Mouse (Mus musculus) kidney, adult 8-10 months (tissue): ENCODE data around the gene Atxn1.

ENCODE experiments used
- DNase-seq, 2 experiments: peaks; one replicate each; pipeline ENCODE4 v3.0.0; 2022

Gene Atxn1

DNA sequence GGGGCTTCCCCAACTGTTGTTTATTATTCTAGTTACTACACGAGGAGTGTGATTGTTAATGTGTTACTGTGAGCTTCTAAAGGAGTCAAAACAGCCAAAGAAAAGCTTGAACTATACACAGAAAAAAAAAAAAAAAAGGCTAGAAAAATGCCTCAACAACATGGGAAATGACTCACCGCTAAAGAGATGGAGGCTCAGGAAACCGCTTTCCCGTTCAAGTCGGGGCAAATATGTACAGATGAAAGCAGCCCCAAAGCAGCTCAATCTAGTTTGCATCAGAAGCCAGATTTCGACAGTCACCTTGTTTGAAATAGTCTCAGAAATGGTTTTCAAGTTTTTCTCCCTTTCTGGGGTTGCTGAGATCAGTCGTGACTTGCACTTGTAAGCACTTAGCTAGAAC is 40.3 kb downstream of the Atxn1 start:
- no peak for DNase-seq

- no peak for DNase-seq
Observed at GRCm38 (mm10) chr13:45923086-45923485, 41.7 kb downstream of the Atxn1 start.

- DNase-seq = no peak
Observed at GRCm38 (mm10) chr13:45922467-45922866, 42.3 kb downstream of the Atxn1 start.

GRCm38 (mm10) chr13:45918956-45919711 is 45.7 kb downstream of the Atxn1 start:
- DNase-seq = no peak

DNA sequence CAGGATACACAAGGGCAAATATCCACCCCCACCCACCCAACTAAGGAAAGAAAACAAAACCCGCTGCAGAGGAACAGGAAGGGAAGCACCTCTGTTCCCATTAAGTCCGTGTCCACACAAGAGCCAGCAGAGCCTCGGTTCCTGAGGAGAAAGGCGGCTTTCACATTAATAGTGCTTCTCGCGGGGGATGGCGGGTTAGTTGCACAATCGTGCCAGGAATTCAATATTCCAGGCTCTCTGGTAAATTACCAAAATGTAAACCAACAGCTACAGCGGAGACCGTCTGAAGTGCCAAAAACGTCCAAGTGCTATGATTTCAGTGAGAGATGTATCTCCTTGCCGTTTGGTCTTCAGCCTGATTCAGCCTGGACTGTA is 46.8 kb downstream of the Atxn1 start:
- no peak for DNase-seq

DNA sequence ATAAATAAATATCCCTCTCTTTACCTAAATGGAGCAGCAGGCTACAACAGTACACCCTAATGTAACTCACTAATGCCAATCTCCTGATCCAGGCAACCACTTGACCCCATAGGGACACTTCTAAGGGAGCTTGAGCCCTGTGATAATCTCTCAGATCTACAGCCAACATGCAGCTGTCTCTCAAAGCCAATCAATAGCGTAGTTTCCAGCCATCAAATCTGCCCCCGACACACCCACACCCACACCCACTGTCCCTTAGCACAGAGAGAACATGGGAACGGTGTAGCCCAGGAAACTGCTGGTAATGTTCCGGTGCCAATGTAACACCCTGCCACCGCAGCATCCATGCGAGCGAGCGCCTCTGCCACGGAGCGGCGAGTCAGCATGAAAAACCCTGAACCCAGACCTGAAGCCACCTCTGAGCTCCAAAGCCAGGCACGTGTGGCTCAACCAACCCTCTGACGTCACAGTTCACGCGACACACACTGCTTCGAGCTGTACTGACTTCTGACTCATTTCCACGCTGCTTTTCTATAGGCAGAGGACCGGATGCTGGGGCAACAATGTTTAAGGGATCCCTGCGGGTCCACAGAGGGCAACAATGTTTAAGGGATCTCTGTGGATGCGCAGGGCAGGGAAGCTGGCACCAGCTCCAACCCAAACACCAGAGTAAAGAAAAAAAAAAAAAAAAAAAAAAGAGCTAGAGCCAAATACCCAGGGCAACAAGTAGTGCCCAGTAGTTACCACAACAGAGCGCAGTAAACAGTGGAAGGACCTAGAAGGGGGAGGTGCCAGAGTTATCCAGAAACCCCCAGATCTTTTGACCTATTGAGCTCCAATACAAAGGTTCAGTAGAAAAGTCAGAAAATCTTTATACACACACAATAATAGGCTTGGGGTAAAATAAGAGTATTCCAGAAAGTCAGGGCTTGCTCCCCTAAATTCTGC is 47.5 kb downstream of the Atxn1 start:
- no peak for DNase-seq

- no peak for DNase-seq
Observed at GRCm38 (mm10) chr13:45915921-45916320, 48.9 kb downstream of the Atxn1 start.

- peak in 1 of 2 experiments; percentile 45 for DNase-seq
Observed at GRCm38 (mm10) chr13:45915026-45915425, 49.8 kb downstream of the Atxn1 start.

- no peak for DNase-seq
Observed at GRCm38 (mm10) chr13:45914117-45914516, 50.7 kb downstream of the Atxn1 start.

DNA sequence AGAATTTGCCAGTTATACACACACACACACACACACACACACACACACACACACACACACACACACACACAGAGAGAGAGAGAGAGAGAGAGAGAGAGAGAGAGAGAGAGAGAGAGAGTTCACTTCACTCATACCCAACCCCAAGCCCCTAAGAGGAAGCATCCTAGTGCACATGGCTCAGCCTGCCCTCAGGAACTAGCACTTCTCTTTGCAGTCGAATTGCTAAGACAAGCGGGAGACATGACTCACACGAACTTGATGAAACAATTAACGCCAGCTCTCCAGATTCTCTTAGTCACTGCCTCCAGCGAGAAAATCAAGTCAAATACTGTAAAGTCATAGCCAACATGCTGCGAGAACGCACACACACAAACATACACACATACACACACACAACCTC is 53.0 kb downstream of the Atxn1 start:
- no peak for DNase-seq

DNA sequence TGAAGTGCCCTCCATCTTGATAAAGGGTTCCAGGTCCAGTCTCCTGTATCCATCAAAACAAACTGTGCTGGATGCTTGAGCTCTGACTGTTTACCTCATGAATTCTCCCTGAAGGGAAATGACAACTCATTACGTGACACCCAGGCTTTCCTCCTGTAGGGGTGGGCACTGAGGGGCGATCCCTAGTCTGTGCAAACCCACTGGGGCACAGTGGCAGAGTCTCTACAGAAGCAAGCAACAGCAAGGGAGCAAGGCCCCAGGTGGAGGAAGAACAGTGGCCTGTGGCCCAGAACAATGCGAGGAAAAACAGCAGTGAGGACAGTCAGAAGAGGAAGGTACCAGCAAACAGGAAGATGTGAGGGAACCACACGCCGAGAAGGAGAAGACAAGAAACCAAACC is 53.7 kb downstream of the Atxn1 start:
- DNase-seq = no peak

GRCm38 (mm10) chr13:45910348-45910747 is 54.5 kb downstream of the Atxn1 start:
- DNase-seq = no peak

DNA sequence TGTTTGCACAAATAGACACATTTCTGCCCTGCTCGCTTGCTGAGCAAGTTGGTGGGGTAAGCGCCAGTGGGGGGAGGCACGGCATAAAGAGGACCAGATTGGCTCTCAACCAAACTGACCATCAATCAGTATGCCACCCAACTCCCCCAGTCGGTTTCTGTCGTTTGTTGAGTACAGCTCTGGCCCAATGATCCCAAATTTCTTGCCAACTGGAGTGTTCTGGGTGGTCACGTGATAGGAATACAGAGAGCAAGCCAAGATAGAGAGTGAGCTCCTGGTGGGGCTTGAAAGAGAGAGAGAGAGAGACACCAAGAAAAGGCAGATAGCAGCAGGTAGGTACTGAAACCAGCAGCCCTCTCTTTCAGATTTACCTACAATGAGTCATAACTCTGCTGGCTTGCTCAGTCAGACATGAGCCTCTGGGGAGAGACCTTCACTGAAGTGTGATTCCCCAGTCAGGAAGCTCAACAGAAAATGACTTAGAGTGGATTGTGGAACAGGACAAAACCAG is 57.6 kb downstream of the Atxn1 start:
- DNase-seq = no peak

DNA sequence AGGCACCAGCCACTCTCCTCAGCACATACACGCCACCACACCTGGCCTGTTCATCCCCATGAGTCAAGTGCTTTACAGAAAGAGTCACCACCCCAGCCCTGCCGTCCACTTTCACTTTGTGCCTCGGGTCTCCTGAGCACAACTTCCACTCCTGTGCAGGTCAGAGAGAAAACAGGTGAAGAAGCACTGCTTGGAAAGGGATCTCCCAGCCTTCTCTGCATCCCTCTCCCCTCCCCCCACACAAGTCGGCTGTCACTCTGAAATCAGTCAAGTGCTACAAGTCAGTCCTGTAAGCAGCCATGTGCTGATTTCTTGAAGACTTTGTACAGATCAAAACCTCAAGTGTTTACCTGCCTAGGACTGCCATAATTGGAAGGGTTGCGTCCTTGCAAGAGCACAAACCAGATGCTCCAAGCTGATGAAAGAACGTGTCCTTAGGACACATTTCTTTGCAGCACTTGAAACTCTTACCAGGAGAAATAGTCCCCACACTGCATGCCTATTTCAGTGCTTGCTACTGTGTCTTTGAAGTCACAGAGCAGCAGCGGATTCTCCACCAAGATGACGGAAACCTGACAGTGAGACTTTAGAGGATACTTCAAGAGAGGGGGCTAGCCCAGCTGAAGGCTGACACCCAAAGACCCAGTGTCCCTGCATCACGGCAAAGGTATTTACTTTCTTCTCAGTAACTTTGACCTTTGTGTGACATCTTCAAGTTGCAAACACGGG is 58.2 kb downstream of the Atxn1 start:
- no peak for DNase-seq

DNA sequence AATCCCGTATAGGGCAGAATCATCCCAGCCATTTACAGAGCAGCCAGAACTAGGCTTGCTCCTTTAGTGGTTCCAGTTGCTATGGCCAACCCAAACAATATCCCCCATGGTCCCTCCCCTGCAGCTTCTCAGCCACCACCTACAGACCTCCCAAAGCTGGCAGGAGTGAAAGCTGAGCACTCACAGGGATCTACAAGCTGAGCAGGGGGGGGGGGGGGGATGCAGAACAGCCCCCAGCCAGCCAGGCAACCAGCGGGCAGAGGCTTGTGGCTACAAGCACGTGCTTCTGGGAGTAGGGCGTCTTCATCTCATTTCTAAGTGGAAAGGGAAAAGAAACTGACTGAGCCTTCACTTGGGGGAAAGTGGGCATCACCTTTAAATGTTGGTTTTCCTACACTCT is 59.9 kb downstream of the Atxn1 start:
- no peak for DNase-seq

DNA sequence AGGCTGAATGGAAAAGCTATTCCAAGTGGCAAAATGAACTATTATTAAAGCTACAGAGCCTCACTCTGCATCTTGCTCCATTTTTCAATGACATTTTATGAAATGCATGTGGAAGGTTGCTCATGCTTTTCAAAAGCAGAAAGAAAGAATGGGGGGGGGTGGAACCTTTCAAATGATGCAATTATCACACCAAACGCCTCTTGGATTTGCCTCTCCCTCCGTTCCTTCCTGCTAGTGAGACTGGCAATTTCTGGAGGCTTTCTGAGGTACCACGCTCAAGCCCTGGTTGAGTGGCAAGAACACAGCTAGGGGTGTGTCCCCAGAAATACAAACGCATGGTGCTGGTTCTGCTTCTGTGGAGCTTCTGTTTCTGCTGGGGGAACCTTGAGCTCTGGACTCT is 60.4 kb downstream of the Atxn1 start:
- DNase-seq = no peak

- peak; percentile 57 to 66 for DNase-seq
Observed at GRCm38 (mm10) chr13:45903519-45904274, 61.1 kb downstream of the Atxn1 start.

- DNase-seq = no peak
Observed at GRCm38 (mm10) chr13:45902457-45902856, 62.4 kb downstream of the Atxn1 start.

DNA sequence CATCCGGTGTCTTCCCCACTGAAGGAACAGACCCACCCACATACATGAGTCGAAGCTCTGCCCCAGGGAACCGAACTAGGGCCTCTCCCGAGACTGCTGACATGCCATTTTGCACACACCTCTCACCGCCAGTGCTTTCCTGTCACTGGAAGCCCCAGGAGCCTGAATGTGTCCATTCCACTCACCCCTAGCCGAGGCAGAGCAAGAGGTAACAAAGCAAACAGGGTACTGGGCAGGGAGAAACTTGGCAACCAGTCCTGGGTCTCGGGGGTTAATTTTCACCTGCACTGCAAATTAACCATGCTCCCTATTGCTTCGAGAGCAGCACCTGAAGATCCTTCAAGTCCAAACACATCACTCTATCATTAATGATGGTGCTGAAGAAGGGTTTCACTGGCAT is 64.0 kb downstream of the Atxn1 start:
- DNase-seq = no peak

GRCm38 (mm10) chr13:45897571-45897970 is 67.2 kb downstream of the Atxn1 start:
- peak; percentile 58 to 66 for DNase-seq

- DNase-seq = no peak
Observed at GRCm38 (mm10) chr13:45894760-45895159, 70.0 kb downstream of the Atxn1 start.

DNA sequence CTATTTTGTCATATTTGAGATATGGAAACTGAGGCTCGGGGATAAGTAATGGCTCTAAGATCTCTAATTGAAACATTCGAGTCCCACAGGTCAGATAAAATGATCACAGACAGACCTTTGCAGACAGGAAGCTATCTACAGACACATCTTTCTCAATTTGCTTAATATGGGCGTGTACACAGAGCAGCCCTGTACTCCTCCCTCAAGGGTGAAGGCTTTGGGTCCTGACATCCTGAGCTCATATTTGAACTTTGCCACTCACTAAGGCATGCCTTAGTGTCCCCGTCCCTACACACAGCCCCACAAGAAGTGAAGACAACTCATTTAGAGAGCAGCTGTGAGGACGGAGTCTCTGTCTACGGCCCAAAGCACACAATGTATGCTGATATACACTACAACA is 70.6 kb downstream of the Atxn1 start:
- DNase-seq = no peak
